Mouse (Mus musculus) liver, embryonic 18 days (tissue): Measurements from ENCODE around the gene Cnppd1. TPM values are rescaled to one million over a fixed set of nuclear protein-coding genes. Genes with fewer than 3 reads are reported as not detected.

Experiments used
- polyA plus RNA-seq: library from polyadenylated mRNA; depleted of rRNA; stranded (reverse); fragments of >200 nt; gene quantifications from 2 replicates; pipeline ENCODE4 v1.2.3, GENCODE M21; 2012; rRNA removed

Cnppd1 gene
- 26.9 and 31.0 TPM in 2 replicates for polyA plus RNA-seq

DNA sequence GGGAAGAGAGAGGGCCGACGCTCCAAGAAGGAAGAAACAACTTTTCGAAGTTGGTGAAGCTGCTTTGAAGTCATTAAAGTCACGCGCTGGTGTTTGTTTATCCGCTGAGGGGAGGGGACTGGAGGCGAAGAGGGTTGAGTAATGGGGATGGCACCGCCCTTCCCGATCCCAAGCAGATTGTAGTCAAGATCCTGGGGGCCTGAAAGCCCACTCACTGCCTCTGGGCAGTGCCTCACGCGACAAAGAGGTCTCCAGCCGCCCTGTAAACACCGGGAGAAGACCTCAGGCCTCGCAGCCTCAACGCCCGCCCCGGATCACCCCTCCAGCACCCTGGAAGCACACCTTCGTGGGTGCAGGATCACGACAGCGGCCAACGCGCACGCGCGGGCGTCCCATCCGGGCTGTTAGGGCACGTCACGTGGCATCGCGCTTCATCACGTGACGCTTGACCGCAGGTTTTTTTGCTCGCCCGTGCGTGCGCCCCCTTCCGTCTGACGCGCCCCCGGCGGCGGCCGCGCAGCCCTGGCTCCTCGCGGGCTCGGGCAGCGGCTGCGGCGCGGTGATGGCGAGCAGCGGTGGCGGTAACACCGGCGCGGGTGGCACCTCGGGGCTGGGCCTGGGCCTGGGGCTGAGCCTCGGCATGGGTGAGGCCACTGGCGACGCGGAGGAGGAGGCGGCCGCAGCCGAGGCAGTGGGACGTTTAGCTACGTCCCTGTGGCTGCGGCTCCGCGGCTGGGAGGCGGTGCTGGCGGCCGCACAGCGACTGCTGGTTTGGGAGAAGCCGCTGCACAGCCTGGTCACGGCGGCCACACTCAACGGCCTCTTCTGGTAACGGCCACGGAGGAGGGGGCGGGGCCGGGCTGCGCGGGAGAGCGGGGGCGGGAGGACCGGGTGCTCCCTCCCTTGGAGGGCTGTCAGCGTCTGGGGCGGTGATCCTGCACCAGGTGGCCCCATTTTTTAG, at the start of gene Cnppd1, which contains the start of gene Retreg2:
Gene Cnppd1 (minus strand): TSS at position 411 of the 961 bp plus-strand sequence.
Gene Retreg2 (plus strand): TSS at position 478 of the 961 bp plus-strand sequence.

DNA sequence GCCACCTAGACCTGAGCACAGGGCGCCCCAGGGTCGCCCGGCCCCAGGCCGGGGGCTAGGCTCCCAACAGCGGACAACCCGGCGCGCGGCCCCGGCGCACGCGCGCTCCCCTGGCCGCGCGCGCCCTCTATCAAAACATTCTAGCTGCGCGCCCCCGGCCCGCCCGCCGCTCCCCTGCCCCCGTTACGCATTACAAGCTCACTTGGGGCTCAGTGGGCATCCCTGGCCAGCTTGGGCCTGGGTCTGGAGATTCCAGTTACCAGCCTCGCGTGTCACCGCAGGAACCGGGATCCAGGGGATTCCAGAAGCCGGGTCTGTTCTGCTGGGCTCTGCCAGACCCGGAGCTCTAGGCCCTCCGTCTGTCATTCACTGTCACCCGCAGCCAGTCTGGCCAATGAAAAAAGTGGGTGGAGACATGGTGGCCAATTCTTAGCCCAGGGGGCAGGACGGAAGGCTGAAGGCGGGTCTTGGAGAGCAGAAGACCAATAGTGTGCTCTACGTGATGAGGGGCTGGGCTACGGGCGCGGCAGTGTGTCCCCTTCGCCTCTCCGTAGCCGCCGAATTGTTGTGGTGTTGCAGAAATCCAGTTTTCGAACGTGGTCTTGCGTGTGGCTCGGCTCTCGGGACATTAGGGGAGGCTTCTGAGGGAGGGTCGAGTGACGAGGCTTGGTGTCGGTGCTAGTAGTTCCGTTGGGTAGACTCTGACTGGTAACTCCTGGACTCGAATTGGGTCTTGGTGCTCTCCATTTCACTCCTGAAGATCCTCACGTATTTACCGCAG, 49.3 kb upstream of the Cnppd1 start, which contains the start of the genes Ankzf1 and Atg9a:
Gene Ankzf1 (plus strand): TSS at position 530 of the 781 bp plus-strand sequence.
Gene Atg9a (minus strand): TSS at position 575 of the 781 bp plus-strand sequence.

DNA sequence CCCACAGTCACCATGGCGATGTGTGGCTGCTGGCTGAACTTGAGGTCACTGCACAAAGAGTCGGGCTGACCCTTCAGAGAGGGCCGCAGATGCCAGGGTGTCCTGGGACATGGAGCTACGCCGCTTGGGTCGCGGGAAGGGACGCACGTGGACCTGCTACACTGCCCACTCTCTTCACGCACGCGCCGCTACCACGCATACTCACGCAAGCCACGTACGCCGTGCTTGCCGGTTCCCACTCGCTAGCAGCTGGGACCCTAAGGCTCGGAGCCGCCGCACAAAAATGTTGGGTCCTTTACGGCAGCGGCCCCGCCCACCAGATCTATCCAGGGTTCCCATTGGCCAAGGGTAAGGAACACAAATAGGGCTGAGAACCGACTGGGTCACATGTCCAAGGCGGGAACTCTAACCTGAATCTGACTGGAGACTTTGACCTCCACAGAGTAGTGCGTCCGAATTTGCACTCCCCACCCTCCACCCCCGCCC, 37.6 kb upstream of the Cnppd1 start, which contains the start of gene Abcb6:
Gene Abcb6 (minus strand): TSS at position 288 of the 486 bp plus-strand sequence.

GRCm38 (mm10) chr1:75168472-75169464, 26.3 kb upstream of the Cnppd1 start, which contains the start of gene Zfand2b:
TSS of gene Zfand2b (plus strand) at chr1:75168646.

GRCm38 (mm10) chr1:75133421-75134207, 8.9 kb downstream of the Cnppd1 start, which contains the start of gene Slc23a3:
TSS of gene Slc23a3 (minus strand) at chr1:75133890.

GRCm38 (mm10) chr1:75124346-75125321, 17.9 kb downstream of the Cnppd1 start, which contains the start of gene Nhej1:
TSS of gene Nhej1 (minus strand) at chr1:75125200.

Other genes starting within 250 kb of the Cnppd1 start
- gene Cryba2, start 249.6 kb downstream of the Cnppd1 start, polyA plus RNA-seq: not detected in 2 replicates
- gene Cfap65, start 207.1 kb downstream of the Cnppd1 start, polyA plus RNA-seq: not detected in 2 replicates
- 7.8 and 8.2 TPM in 2 replicates for gene Ihh, start 191.0 kb downstream of the Cnppd1 start, polyA plus RNA-seq
- gene Nhej1, start 17.5 kb downstream of the Cnppd1 start, polyA plus RNA-seq: 2.2 and 2.3 TPM in 2 replicates
- gene Slc23a3, start 8.8 kb downstream of the Cnppd1 start, polyA plus RNA-seq: 1.2 TPM in 2 replicates
- 50.7 and 54.5 TPM in 2 replicates for gene Retreg2, start 67 bp upstream of the Cnppd1 start, polyA plus RNA-seq
- gene Zfand2b, start 25.9 kb upstream of the Cnppd1 start, polyA plus RNA-seq: 41.4 and 42.2 TPM in 2 replicates
- gene Abcb6, start 37.7 kb upstream of the Cnppd1 start, polyA plus RNA-seq: 25.8 and 25.9 TPM in 2 replicates
- 11.0 and 13.7 TPM in 2 replicates for gene Ankzf1, start 49.4 kb upstream of the Cnppd1 start, polyA plus RNA-seq
- gene Atg9a, start 49.5 kb upstream of the Cnppd1 start, polyA plus RNA-seq: 22.2 and 26.3 TPM in 2 replicates
- gene Glb1l, start 68.1 kb upstream of the Cnppd1 start, polyA plus RNA-seq: 4.7 and 4.9 TPM in 2 replicates
- gene Stk16, start 68.1 kb upstream of the Cnppd1 start, polyA plus RNA-seq: 104 and 122 TPM in 2 replicates
- gene Tuba4a, start 77.2 kb upstream of the Cnppd1 start, polyA plus RNA-seq: 103 and 117 TPM in 2 replicates
- not detected in 2 replicates for gene A630095N17Rik, start 89.4 kb upstream of the Cnppd1 start, polyA plus RNA-seq
- gene Dnajb2, start 93.7 kb upstream of the Cnppd1 start, polyA plus RNA-seq: 20.3 and 23.9 TPM in 2 replicates
- 0.10 TPM in 2 replicates for gene Ptprn, start 121.8 kb upstream of the Cnppd1 start, polyA plus RNA-seq
- not detected in 2 replicates for gene Resp18, start 135.7 kb upstream of the Cnppd1 start, polyA plus RNA-seq
- gene Dnpep, start 175.3 kb upstream of the Cnppd1 start, polyA plus RNA-seq: 61.8 and 63.4 TPM in 2 replicates
- gene Des, start 217.6 kb upstream of the Cnppd1 start, polyA plus RNA-seq: 2.0 and 2.2 TPM in 2 replicates
- 4.9 and 6.9 TPM in 2 replicates for gene Speg, start 232.6 kb upstream of the Cnppd1 start, polyA plus RNA-seq